Mouse (Mus musculus) limb, embryonic 14.5 days (tissue): ENCODE data around the gene Svs1. TPM values are rescaled to one million over a fixed set of nuclear protein-coding genes. Genes with fewer than 3 reads are reported as not detected.

ENCODE experiments used
- ATAC-seq: fragments of 200-750 bp; cut with Nextera tagmentation; 2 replicates; pipeline ENCODE4 v1.8.0; 2017; ENCODE audit warnings: low read depth, moderate number of reproducible peaks, moderate TSS enrichment; ENCODE audit not compliant: low FRiP score
- DNase-seq: peaks from one replicate; pipeline ENCODE4 v3.0.0-alpha.2; 2015; ENCODE audit warnings: low spot score
- H3K27ac ChIP-seq: fragments of 300-500 bp; sonication (generic); replicated peaks from 2 replicates; pipeline ENCODE4 v1.5.1; 2014; ENCODE audit warnings: low read depth, mild to moderate bottlenecking, low read length, moderate library complexity, mixed read lengths
- H3K27me3 ChIP-seq: fragments of 300-500 bp; sonication (generic); 2 replicates; pipeline ENCODE4 v1.6.1; 2014; ENCODE audit warnings: low read length, mixed read lengths; ENCODE audit not compliant: control insufficient read depth, insufficient read depth
- H3K36me3 ChIP-seq: fragments of 300-500 bp; sonication (generic); 2 replicates; pipeline ENCODE4 v1.6.1; 2014; ENCODE audit warnings: mild to moderate bottlenecking, low read length, moderate library complexity, mixed read lengths; ENCODE audit not compliant: control insufficient read depth, insufficient read depth
- H3K4me1 ChIP-seq: fragments of 300-500 bp; sonication (generic); 2 replicates; pipeline ENCODE4 v1.6.1; 2014; ENCODE audit warnings: antibody characterized with exemption, low read length, mixed read lengths; ENCODE audit not compliant: control insufficient read depth, insufficient read depth
- H3K4me2 ChIP-seq: fragments of 300-500 bp; sonication (generic); replicated peaks from 2 replicates; pipeline ENCODE4 v1.6.1; 2014; ENCODE audit warnings: low read depth, mild to moderate bottlenecking, low read length, moderate library complexity; ENCODE audit not compliant: severe bottlenecking
- H3K4me3 ChIP-seq: fragments of 300-500 bp; sonication (generic); replicated peaks from 2 replicates; pipeline ENCODE4 v1.5.1; 2014; ENCODE audit warnings: low read length
- H3K9ac ChIP-seq: fragments of 300-500 bp; sonication (generic); 2 replicates; pipeline ENCODE4 v1.6.1; 2014; ENCODE audit warnings: mild to moderate bottlenecking, low read depth, low read length, moderate library complexity; ENCODE audit not compliant: severe bottlenecking
- H3K9me3 ChIP-seq: fragments of 300-500 bp; sonication (generic); 2 replicates; pipeline ENCODE4 v1.6.1; 2016; ENCODE audit warnings: low read length; ENCODE audit not compliant: control insufficient read depth
- POLR2A ChIP-seq: fragments of 200-500 bp; IDR thresholded peaks from 2 replicates; pipeline ENCODE4 v1.8.0; 2012; ENCODE audit warnings: inconsistent platforms, mild to moderate bottlenecking, moderate library complexity, borderline replicate concordance; ENCODE audit not compliant: insufficient read depth, insufficient read length; ENCODE audit errors: extremely low read depth
- WGBS: fragments of 180-500 bp; shearing (Covaris S2); extraction: QIAGEN DNeasy Blood & Tissue Kit; methylation state at CpG from one replicate; pipeline ENCODE4 v1.1.7; 2014; 5-methylcytosine and 5-hydroxymethylcytosine counted together
- polyA plus RNA-seq, 2 experiments: library from polyadenylated mRNA; depleted of rRNA in 1 of 2; stranded (reverse) in 1 of 2; unstranded in 1 of 2; fragments of >200 nt; fragmentation: Nextera tagmentation in 1 of 2; extraction: Ambion mirVana in 1 of 2; gene quantifications; 2 replicates each; pipeline versions ENCODE4 v1.2.1 to v1.2.3; 2012 to 2014

Gene Svs1
- polyA plus RNA-seq, 2 experiments: not detected

GRCm38 (mm10) chr6:48967868-48968267 lies 18.8 kb upstream of the Svs1 start:
- Histone ChIP-seq H3K4me1 (no peaks in the 10 kb centered on the region), H3K27me3 (no peaks in the 10 kb centered on the region), H3K27ac (no peak overlapping the region), H3K36me3 (no peaks in the 10 kb centered on the region), H3K4me2 (no peak overlapping the region), H3K9ac (no peak overlapping the region), H3K4me3 (no peak overlapping the region), H3K9me3 (no peaks in the 10 kb centered on the region)
- no peak for TF ChIP-seq POLR2A
- ATAC-seq (no peak), DNase-seq (no peak)

DNA sequence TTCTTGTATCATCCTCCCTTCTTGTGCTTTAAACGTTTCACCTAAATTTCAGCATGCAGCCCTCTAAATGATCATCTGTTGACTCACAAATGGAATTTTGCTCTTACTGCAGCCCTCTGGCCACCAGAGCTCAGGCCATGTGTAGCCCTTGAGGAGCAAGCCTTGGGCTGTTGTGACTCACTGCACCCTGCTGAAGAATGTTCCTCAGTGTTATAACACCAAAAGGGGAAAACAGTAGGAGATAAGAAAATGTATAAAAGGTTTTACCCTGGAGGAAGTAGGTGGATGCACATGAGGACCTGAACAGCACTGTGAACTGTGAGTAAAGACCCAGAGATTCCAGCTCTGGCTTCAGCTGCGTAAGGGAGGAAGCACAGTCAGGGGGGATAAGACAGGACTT lies 12.0 kb upstream of the Svs1 start, which contains the start of gene Doxl2:
TSS of gene Doxl2 (plus strand) at position 301 of the 400 bp plus-strand sequence.
- no peaks in the 10 kb centered on the region for H3K9me3 ChIP-seq
- no peak within 1 kb of the TSS for H3K27ac ChIP-seq
- no peak within 1 kb of the TSS for H3K4me3 ChIP-seq
- TF ChIP-seq POLR2A: no peak
- no peak for DNase-seq
- no peaks in the 10 kb centered on the region for H3K4me1 ChIP-seq
- ATAC-seq: no peak
- H3K27me3 ChIP-seq: no peaks in the 10 kb centered on the region
- H3K4me2 ChIP-seq: no peak within 1 kb of the TSS
- no peaks in the 10 kb centered on the region for H3K36me3 ChIP-seq
- H3K9ac ChIP-seq: no peak within 1 kb of the TSS
- 78% methylated on average over 2 of the region's 2 CpGs for WGBS

DNA sequence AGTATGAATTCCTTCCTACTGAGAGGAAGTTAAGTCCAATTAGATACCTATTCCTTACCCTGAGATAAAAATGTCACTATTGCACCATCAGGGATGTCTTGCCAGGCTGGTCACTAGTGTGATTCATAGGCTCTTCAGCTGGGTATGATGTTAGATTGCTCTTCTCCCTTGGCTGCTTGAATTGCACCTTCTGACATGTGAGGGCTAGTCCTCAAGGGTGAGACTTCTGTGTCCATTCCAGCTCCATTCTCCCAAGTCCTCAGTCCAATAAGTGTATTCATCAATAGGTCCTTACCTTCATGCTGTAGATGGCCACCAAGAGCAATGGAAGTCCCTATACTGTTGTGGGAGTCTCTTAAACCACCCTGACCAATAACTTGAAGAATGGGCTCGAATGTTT lies 7.0 kb upstream of the Svs1 start:
- WGBS: 66% methylated on average over 1 of the region's 1 CpGs
- Histone ChIP-seq H3K36me3 (no peaks in the 10 kb centered on the region), H3K4me1 (no peaks in the 10 kb centered on the region), H3K4me2 (no peak overlapping the region), H3K9me3 (no peaks in the 10 kb centered on the region), H3K4me3 (no peak overlapping the region), H3K27ac (no peak overlapping the region), H3K27me3 (no peaks in the 10 kb centered on the region), H3K9ac (no peak overlapping the region)
- DNase-seq (no peak), ATAC-seq (no peak)
- TF ChIP-seq POLR2A: no peak

GRCm38 (mm10) chr6:48982305-48982704 lies 4.4 kb upstream of the Svs1 start:
- ATAC-seq (no peak), DNase-seq (no peak)
- H3K9ac ChIP-seq: no peak overlapping the region
- H3K27me3 ChIP-seq: no peaks in the 10 kb centered on the region
- no peak overlapping the region for H3K4me2 ChIP-seq
- H3K36me3 ChIP-seq: no peaks in the 10 kb centered on the region
- no peak overlapping the region for H3K27ac ChIP-seq
- no peak for TF ChIP-seq POLR2A
- H3K9me3 ChIP-seq: no peaks in the 10 kb centered on the region
- no peak overlapping the region for H3K4me3 ChIP-seq
- no peaks in the 10 kb centered on the region for H3K4me1 ChIP-seq
- WGBS: 79% methylated on average over 3 of the region's 3 CpGs

GRCm38 (mm10) chr6:48989971-48990370 lies 3.3 kb downstream of the Svs1 start:
- Histone ChIP-seq H3K4me1 (no peaks in the 10 kb centered on the region), H3K36me3 (no peaks in the 10 kb centered on the region), H3K9me3 (no peaks in the 10 kb centered on the region), H3K4me3 (no peak overlapping the region), H3K4me2 (no peak overlapping the region), H3K9ac (no peak overlapping the region), H3K27ac (no peak overlapping the region), H3K27me3 (no peaks in the 10 kb centered on the region)
- WGBS: 93% methylated on average over 5 of the region's 5 CpGs
- DNase-seq (no peak), ATAC-seq (no peak)
- TF ChIP-seq POLR2A: no peak

DNA sequence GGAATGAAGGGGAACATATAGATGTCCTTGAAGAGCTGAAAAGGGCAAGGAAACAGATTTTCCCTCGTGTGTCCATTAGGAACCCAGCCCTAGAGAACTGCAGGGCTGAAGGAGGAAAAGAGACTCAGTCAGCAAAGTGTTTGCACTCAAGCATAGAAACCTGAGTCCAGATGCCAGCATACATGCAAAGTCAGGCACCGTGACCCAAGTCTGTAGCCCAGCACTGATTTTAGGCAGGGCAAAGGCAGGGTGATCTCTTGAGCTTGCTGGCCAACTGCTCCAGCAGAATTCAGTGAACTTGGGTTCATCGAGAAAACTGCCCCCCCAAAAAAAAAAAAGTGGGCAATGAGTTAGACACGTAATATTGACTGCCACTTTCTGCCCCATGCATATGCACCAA lies 5.3 kb downstream of the Svs1 start:
- no peaks in the 10 kb centered on the region for H3K9me3 ChIP-seq
- no peaks in the 10 kb centered on the region for H3K4me1 ChIP-seq
- no peak overlapping the region for H3K9ac ChIP-seq
- DNase-seq (no peak), ATAC-seq (no peak)
- no peak overlapping the region for H3K4me3 ChIP-seq
- H3K4me2 ChIP-seq: no peak overlapping the region
- H3K27ac ChIP-seq: no peak overlapping the region
- H3K27me3 ChIP-seq: no peaks in the 10 kb centered on the region
- WGBS: 77% methylated on average over 4 of the region's 4 CpGs
- no peaks in the 10 kb centered on the region for H3K36me3 ChIP-seq
- TF ChIP-seq POLR2A: no peak
